Mouse (Mus musculus) embryo, embryonic 9.5 days (tissue): ENCODE results near the gene Helt.
"Not testable (repeated sequence)": the region's sequence is repeated elsewhere in the genome, so short reads cannot be mapped to it uniquely, and the experiment has no call there.

Experiments used
- DNase-seq: peaks from one replicate; pipeline ENCODE4 v3.0.0-alpha.2; 2017; ENCODE audit errors: extremely low spot score

The Helt gene

DNA sequence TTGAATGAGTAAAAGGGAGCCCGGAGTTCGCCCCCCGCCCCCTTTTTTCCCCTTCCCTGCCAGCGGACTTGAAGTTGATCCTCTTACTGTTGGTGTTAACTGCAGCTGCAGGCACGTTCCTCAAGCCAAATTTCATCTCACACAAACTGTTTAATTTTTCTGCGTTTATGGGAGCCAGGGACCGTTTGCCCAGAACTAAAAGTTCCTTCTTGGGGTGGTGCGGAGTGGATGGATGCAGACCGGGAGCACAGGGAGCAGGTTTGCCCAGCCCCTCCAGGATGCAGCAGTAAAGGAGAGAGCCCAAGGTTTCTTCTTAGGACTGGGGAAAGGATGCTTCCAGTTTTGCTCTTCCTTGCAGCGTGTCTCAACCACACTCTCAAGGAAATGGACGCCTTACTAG is 2.1 kb upstream of the Helt start:
- DNase-seq: no peak

DNA sequence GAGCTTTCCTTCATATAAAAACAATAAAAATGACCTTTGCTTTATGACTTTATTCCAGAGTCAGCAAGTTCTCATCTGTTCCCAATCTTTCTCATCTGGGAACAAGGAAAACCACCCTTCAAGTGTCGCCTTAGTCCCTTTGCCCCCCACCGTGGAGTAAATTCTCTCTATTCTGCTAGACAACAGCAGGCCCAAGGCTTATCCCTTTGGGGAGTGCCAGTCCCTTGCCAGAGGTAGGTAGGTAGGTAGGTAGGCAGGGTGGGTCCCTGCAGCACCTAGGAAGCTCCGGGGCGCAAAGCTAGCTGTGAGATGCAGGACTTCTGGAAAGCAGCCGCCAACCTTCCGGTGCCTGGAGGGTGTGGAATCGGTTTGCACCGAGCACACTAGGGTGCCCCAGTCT is 1.5 kb upstream of the Helt start:
- DNase-seq: no peak

DNA sequence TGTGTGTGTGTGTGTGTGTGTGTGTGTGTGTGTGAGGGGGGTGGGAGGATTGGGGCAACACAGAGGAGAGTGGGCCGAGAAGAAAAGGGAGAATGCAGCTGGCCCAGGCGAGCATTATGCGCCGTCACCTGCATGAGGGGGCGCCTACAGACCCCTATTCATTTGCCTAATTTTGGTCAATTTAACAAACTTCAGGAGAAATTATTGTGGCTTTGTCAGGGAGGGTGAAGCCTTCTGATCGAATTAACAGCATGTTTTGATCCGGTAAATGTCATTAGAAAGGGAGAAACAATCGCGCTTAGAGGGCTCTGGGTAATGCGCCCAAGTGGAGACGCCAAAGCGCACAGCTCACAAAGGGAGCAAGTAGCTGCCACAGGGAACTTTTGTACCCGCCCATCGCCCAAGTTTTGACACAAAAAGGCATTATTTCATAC is 647 bp upstream of the Helt start:
- DNase-seq: no peak

- DNase-seq: no peak
Measured at GRCm38 (mm10) chr8:46293741-46294151, 725 bp downstream of the Helt start.

DNA sequence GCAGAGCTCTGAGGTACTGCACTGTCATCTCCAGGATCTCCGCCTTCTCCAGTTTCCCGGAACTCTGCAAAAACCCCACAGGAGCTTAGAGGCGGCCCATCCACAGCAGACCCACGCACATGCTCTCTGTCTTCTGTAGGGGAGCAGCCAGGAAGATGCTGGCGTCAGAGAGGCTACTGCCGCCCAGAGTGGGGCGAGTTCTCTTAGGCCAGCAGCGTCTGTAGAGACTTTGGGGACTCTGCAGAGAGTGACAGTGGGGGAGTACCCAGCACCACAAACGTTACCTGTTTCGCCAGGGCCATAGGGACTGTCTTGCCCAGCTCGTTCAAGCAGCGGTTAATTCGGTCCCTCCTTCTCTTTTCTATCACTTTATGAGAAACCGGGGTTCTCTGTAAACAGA is 1.3 kb downstream of the Helt start:
- no peak for DNase-seq

GRCm38 (mm10) chr8:46291931-46292675 is 2.4 kb downstream of the Helt start:
- peak; percentile 40 for DNase-seq

DNA sequence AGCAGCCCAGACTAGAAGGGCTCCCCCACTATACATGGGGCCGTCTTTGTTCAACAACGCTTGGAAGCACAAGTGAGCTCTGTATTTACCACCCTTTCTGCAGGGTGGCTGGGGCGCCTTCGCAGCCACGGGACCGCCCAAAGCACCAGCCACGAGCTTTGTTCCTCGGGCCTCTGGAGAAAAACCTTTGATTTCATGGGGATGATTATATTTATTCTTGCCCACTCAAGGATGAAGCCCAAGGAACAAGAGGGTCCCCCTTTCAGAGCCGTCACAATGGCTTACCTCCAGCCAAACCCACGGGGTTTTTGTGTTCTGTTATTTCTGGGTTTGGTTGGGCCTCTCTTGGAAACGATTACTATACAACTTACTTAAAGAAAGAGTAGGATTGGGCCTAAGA is 5.2 kb downstream of the Helt start:
- DNase-seq: no peak

DNA sequence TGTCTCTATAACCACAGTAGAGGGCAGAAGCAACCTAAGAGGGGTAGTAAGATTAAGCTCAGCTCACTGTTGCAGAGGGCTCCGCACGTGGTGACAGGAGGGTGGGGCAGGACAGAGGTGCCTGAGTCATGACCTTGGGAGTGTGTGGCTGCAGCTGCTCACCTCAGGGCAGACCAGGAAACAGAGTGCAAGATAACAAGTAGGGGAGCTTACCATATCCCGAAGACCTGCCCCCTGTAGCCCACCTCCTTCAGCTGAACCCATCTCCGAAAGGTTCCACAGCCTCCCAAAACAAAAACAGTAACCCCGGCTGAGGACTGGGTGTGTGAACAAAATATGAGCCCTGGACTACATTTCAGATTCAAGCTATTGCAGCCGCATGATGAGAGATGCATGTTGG is 6.5 kb downstream of the Helt start:
- DNase-seq: no peak

- DNase-seq: no peak
Measured at GRCm38 (mm10) chr8:46285980-46286379, 8.5 kb downstream of the Helt start.

DNA sequence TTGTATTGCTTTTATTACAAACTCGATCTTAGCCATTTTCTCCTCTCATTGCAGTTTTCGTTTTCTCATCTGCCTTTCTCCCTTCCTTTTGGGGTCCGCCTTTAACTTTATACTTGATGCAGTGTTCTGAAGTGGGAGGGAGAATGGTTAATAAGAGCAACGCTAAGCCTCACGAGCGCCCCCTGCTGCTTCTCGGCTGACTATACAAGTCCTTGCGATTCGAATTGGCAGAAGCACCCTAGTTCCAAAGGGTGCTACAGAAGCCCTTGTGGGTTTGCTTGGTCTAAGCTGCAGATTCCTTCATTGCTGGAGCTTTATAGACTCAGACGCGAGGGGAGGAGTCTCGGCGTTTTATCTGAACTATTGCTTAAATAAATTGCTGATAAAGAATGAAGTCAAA is 12.9 kb downstream of the Helt start:
- peak; percentile 48 for DNase-seq

DNA sequence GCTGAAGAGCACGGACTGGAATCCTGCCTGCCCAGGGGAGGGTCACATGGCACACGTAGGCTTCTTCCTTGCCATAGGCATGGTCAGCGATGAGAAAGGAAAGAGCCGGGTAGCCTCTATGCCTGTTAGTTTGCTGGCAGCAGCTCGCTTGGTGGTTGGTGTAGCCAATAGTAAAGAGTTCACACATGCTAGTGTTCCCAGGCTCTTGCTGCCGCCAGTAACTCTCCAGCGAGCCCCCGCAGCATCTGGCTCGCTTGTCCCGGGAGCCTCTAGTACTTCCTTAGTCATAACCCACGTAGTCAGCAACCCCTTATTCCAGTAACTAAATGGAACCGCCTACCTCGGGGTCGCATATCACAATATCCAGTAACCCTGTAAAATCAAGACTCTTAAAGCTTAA is 17.5 kb downstream of the Helt start:
- DNase-seq: no peak

DNA sequence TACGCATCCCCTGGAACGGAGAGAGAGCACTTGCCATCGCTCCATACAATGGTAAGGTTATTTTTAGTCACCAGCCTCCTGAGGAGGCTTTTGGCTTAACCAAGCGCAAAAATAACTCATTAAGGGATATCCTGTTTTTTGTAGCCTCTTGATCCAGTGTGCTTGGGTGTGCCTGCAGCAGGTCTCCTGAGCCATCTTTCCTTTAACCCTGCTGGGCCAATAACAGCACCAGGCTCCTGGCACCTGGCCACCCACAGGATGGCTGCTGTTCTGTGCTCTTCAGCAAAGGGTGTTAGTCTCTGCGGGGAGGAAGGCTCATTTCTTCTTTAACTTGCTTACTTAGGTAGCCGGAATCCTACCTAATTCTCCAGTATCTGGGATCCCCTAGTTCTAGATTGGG is 23.7 kb downstream of the Helt start:
- no peak for DNase-seq

DNA sequence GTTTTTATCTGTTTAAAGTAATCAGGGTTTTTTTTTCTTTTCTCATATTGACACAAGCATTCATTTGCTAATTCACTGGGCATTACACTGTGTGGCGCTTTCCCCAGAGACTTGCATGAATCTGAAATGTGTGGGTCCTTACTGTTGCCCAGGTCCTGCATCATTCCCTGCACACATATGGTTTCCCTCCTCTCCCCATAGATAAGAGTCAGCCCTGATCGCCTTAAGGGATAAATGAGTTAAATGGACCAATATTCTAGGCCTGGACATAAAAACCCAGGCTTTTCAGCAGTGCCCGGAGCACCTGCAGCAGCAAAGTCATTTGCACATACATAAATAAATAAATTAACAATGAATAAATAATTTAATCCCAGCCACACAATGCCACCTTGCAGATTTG is 24.3 kb downstream of the Helt start:
- no peak for DNase-seq

GRCm38 (mm10) chr8:46266801-46267200 is 27.7 kb downstream of the Helt start:
- DNase-seq: no peak

DNA sequence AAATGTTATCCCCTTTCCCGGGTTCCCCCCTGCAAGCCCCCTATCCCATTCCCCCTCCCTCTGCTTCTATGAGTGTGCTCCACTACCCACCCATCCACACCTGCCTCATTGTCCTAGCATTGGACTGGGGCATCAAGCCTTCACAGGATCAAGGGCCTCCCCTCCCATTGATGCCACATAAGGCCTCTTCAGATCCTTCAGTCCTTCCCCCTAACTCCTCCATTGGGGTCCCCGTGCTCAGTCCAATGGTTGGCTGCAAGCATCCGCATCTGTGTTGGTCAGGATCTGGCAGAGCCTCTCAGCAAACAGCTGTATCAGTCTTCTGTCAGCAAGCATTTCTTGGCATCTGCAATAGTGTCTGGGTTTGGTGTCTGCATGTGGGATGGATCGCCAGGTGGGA is 30.3 kb downstream of the Helt start:
- not testable (repeated sequence) for DNase-seq

DNA sequence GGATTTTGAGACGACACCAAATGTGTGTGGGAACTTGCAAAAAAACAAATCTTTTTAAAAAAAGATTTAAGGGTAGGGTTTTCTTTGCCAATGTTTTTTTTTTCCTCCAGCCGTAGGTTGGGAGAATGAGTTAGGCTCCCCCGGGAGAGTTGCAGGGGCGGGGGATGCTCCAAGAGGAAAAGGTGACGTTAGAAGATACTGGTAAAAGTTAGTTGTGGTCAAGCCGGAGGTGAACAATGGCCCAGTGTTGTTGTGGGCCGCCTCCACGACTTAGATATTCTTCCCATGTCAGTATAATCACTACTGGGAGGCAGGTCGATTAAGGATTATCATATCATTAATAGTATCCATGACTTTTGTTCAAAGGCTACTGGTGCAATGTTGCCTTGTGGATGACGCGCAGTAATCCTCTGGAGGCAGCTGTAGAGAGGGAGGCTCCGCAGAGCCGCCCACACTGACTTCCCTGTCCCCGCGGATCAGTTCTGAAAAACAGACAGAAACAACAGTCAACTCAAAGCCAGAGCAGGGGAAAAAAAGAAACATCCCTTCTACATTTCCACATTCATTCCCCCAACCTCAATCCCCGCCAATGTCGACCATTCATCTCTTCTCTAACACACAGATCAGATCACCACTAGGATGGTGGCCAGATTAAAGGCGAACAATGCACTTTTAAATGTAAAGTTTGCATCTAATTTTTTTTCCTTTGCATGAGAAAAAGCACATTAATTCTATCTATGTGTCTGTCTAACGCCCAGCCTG is 36.4 kb downstream of the Helt start:
- no peak for DNase-seq

GRCm38 (mm10) chr8:46252456-46252855 is 42.0 kb downstream of the Helt start:
- no peak for DNase-seq

- DNase-seq: peak; percentile 37
Measured at GRCm38 (mm10) chr8:46251561-46251960, 42.9 kb downstream of the Helt start.

GRCm38 (mm10) chr8:46246346-46246745 is 48.1 kb downstream of the Helt start:
- peak; percentile 55 for DNase-seq

- no peak for DNase-seq
Measured at GRCm38 (mm10) chr8:46242946-46243345, 51.5 kb downstream of the Helt start.
